Mouse (Mus musculus) v-Abl transformed pro-B cells (cell line): Measurements from ENCODE around the gene A630010A05Rik.
"Not testable (repeated sequence)": the region's sequence is repeated elsewhere in the genome, so short reads cannot be mapped to it uniquely, and the experiment has no call there.

Experiments used
- in situ Hi-C, 2 experiments: fragments of 400-800 bp; cut with MboI; formaldehyde crosslinking; loops; one replicate each; pipeline ENCODE4 v1.15.1; 2025; ENCODE audit not compliant: unreplicated experiment in 2 of 2

A630010A05Rik gene

GRCm38 (mm10) chr16:14562017-14562416 is at the start of gene A630010A05Rik:
Gene A630010A05Rik (plus strand): TSS chr16:14562317.
- in situ Hi-C loops, result no loop called here

DNA sequence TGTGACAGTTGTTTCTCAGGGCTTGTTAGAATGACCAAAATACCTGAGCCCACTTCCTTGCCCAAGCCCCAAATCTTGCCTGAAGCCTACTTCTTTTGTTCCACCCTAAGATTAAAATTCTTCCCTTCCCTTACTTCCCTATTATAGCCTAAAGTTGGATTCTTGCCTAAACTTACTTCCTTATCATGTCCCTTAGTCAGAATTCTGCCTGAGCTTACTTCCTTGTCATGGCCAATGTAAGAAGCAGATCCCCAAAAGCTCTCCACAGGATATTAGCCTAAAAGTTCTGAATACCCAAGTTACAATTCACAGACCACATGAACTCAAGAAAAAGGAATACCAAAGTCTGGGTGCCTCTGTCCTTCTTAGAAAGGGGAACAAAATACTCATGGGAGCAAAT is 26.4 kb upstream of the A630010A05Rik start:
- in situ Hi-C loops, result no loop called here

DNA sequence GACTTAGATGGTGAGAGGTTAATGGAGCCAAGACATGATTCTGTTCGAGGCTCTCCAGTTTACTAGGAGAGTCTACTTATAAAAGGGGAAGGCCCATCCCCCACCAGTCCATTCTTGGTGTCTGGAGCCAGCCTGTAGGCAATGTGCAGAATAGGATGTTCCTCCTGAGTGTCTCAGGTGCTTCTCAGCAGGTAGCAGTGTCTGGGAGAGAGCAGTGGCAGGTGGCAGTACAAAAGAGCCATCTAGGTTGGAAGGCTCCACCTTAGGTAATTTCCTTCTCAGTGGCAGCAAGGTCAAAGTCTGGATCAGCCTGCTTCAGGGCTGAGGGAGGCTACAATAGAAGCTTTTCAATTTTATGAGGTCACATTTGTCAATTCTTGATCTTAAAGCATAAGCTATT is 4.9 kb upstream of the A630010A05Rik start:
- in situ Hi-C loops, result not testable (repeated sequence)
